Mouse (Mus musculus) ES-E14 (cell line): ENCODE results near the gene Iqgap2.

Experiments
- CHD2 ChIP-seq: IDR thresholded peaks from 2 replicates; pipeline ENCODE4 v1.6.1; 2014; ENCODE audit warnings: mild to moderate bottlenecking, low read depth, low read length, inconsistent platforms
- HCFC1 ChIP-seq: IDR thresholded peaks from 2 replicates; pipeline ENCODE4 v1.6.1; 2012; ENCODE audit warnings: low read length, inconsistent platforms, borderline replicate concordance; ENCODE audit not compliant: insufficient read depth
- ZC3H11A ChIP-seq: IDR thresholded peaks from 2 replicates; pipeline ENCODE4 v1.6.1; 2012; ENCODE audit warnings: low read depth, mild to moderate bottlenecking, inconsistent platforms, low read length, borderline replicate concordance
- ZNF384 ChIP-seq: IDR thresholded peaks from 2 replicates; pipeline ENCODE4 v1.6.1; 2012; ENCODE audit warnings: low read depth, low read length, inconsistent platforms

GRCm38 (mm10) chr13:95910270-95910669, 18.5 kb upstream of the Iqgap2 start:
- TF ChIP-seq ZC3H11A, result no peak
- no peak for TF ChIP-seq HCFC1
- no peak for TF ChIP-seq CHD2
- no peak for TF ChIP-seq ZNF384
